Mouse (Mus musculus): ENCODE data around the gene Megf11.

The Megf11 gene

GRCm38 (mm10) chr9:64385511-64386465, at the start of gene Megf11:
TSS of gene Megf11 (plus strand) at chr9:64385626.
- DNase-seq: no peak

- DNase-seq: no peak
These were observed 49.6 kb upstream of the Megf11 start for GRCm38 (mm10) chr9:64335825-64336224.

- peak; percentile 7 for DNase-seq
These were observed 46.1 kb upstream of the Megf11 start for GRCm38 (mm10) chr9:64339361-64339760.

GRCm38 (mm10) chr9:64340351-64341253, 44.8 kb upstream of the Megf11 start:
- DNase-seq: peak; percentile 87

- no peak for DNase-seq
These were observed 44.2 kb upstream of the Megf11 start, which contains the start of gene Dis3l for GRCm38 (mm10) chr9:64341254-64341566. TSS of gene Dis3l (minus strand) at chr9:64341288.

GRCm38 (mm10) chr9:64341671-64342070, 43.8 kb upstream of the Megf11 start:
- no peak for DNase-seq

GRCm38 (mm10) chr9:64343656-64344055, 41.8 kb upstream of the Megf11 start:
- no peak for DNase-seq

- DNase-seq: no peak
These were observed 39.5 kb upstream of the Megf11 start for GRCm38 (mm10) chr9:64345931-64346330.

- no peak for DNase-seq
These were observed 38.0 kb upstream of the Megf11 start for GRCm38 (mm10) chr9:64347377-64347776.

- no peak for DNase-seq
These were observed 35.9 kb upstream of the Megf11 start for GRCm38 (mm10) chr9:64349490-64349889.

- DNase-seq: no peak
These were observed 34.2 kb upstream of the Megf11 start for GRCm38 (mm10) chr9:64351191-64351590.

- DNase-seq: no peak
These were observed 29.8 kb upstream of the Megf11 start for GRCm38 (mm10) chr9:64355627-64356026.

GRCm38 (mm10) chr9:64361231-64361950, 24.0 kb upstream of the Megf11 start:
- DNase-seq: no peak

GRCm38 (mm10) chr9:64369871-64370270, 15.6 kb upstream of the Megf11 start:
- no peak for DNase-seq

GRCm38 (mm10) chr9:64371305-64371819, 14.1 kb upstream of the Megf11 start:
- no peak for DNase-seq

- no peak for DNase-seq
These were observed 9.0 kb upstream of the Megf11 start for GRCm38 (mm10) chr9:64376380-64376779.

- no peak for DNase-seq
These were observed 2.2 kb upstream of the Megf11 start for GRCm38 (mm10) chr9:64383021-64383788.

- no peak for DNase-seq
These were observed 1.2 kb downstream of the Megf11 start for GRCm38 (mm10) chr9:64386466-64387211.

- no peak for DNase-seq
These were observed 4.3 kb downstream of the Megf11 start for GRCm38 (mm10) chr9:64389576-64390292.

- DNase-seq: peak; percentile 85
These were observed 8.6 kb downstream of the Megf11 start for GRCm38 (mm10) chr9:64393914-64394596.
